Mouse (Mus musculus): Measurements from ENCODE around the gene Hmg20b.

The Hmg20b gene

DNA sequence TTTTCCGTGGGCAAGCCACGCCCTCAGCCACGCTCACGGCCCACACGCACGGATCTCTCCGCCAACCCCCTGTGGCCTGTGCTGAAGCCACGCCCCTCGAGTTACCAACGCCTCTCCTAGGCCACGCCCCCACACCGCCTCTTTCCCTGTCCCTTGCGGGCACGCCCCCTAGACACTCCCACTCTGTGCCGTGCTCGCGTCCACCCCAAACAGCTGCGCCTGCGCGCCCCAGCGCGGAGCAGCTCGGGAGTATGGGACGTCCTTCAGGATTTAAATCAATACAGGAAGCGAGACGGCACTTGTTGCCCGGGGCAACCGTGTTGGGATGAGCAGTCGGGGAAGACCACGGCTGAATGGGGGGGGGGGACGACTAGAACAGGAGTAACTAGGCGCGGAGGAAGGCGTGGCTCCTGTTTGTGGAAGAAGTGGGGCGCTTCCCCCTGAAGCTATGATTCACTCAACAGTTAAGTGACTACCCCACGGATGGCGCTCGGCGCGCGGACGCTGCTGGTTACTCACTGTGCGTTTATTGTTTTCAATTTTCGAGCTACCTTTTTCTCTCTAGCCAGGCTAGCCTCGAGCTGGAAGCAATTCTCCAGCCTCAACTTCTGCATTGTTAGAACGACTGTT is 28.4 kb upstream of the Hmg20b start:
- peak; percentile 100 for DNase-seq (ENCODE audit: low read depth, low spot score)

DNA sequence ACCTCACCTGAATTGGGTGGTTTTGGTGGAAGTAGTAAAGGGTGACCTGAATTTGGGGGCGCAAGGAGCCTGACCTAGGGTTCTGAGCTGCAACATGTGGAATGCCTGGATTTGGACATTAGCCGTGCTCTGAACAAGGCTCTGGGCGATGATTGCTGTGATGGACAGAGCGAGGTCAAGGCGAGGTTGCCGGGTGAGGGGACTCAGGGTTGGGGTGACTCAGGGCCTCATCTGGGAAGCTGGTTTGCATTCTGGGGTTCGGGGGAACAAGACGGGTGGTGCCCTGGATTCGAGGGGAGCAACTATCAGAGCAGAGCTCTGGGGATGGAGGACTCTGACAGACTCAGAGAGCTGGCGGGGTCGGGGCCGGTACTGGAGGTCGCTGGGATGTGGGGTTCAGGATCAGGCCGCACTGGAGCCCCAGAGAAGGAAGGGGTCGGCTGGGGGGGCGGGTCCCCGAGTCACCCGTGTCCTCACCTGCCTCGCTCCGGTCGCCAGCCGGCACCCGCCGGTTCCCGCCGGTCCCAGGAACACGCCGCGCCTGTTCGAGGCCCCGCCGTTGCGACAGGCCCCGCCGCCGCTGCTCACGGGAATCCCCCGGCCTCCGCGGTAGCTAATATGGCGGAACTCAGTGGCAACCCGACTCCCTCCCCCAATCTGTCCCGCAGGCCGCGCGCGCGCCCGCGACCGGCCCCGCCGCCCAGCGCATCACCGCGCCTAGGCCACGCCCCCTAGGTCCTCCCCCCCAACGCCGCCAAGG is 27.7 kb upstream of the Hmg20b start, which contains the start of gene Fzr1:
Fzr1 (minus strand) TSS at position 724 of the 760 bp plus-strand sequence.
- no peak for DNase-seq (ENCODE audit: low read depth, low spot score)

DNA sequence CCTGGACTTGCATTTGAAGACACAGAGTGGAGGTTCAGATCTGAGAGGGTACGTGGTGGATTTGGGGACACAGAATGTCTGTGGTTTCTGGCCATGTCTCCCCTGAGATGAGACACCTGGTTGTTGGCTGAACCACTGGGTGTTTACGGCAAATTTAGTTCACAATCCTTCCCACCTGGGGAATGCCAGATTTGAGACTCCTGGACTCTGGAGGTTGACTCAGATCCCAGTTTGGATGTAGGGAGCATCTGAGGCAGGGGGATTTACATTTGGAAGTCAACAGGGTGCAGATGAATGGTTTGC is 27.0 kb upstream of the Hmg20b start:
- no peak for DNase-seq (ENCODE audit: low read depth, low spot score)

DNA sequence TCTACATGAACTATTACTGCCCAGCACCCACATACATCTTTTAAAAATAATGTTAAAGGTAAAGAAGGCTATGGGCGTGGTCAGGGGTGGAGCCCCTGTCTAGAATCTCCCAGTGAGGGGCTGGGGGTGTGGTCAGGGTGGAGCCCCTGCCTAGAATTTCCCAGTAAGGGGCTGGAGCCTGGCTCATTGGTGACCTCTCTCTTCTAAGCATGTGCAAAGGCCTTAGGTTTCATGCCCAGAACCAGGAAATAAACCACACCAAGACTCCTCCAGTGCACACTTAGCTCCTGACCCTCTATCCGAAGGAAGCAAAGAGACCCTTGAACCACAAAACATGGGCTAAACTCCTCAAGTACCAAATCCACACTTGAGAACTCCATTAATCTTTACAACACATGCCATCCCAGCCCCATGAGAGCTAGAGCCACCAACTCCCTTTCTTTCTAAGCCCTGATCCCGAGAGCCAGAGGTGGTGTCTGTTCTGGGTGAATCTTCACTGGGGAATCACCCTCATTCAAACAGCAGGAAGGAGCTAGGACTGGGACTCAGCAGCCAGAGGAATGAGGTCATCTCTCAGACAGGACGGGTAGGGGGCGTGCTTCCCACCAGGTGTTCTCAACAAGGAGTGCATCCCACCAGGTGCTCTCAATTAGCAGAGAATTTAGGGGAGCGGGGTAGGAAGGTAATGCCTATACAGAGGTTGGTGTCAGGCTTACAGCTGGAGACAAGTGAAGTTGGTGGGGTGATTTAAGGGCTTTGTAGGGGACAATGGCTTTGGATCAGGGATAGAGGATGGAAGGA is 26.5 kb upstream of the Hmg20b start:
- peak; percentile 66 for DNase-seq (ENCODE audit: low read depth, low spot score)

DNA sequence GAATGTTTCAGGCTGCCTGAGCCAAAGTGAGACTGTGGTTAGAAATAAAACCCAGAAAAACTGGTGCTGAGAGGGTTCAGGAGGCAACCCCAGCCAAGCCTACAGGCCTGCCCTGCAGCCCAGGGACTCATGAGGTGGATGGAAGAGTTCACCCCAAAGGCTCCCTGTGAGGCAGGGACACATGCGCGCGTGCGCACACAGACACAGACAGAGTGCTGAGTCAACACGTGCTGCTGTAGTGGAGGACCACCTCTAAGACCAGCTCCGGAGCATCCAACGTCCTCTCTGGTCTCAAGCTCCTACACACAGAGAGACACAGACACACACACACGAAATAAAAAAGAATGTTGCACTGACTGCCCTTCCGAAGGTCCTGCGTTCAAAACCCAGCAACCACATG is 25.0 kb upstream of the Hmg20b start:
- no peak for DNase-seq (ENCODE audit: low read depth, low spot score)

DNA sequence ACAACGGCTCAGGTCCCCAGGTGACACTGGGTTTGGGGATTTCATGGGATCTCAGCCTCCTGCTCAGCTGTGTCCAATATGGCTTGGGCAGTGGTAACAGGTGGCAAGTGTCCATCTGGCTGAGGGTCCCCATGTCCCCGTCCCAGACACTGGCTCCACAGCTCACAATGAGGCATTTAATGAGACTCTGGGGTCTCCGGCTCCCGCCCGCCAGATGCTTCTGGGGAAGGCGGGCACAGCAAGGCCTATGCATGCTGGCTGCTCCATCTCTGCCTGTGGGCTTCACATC is 16.9 kb upstream of the Hmg20b start:
- no peak for DNase-seq (ENCODE audit: low read depth, low spot score)

DNA sequence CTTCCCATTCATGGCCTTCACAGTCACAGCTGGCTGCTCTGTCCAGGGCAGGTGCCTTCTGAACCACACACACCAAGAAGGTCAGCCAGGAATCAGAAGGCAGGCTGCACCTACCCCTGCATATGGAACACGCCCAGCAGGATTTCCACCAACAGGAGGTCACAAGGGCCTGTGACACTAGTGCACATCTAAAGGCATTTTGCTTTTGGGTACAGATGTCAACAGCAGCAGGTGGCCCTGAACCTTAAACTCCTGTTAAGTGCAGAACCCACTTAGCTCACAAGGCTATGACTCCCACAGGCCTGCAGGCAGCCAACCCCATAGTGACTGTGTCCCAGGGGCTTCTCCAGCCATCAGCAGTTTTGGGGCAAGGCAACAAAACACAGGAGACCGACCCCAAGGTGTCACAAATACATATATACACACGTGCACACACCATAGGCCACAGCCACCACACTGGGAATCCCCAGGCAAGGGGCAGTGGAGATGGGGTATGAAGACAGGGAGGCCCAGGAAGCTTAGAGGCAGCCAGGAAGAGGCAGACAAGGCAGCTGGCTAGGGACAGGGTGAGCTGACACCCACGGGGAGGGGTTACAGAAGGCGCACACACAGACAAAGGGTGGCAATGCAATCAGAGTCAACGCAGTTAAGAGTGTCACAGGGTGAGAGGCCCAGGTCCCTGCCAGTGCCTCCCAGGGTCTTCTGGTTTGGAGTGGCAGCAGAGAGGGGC is 16.4 kb upstream of the Hmg20b start:
- no peak for DNase-seq (ENCODE audit: low read depth, low spot score)

DNA sequence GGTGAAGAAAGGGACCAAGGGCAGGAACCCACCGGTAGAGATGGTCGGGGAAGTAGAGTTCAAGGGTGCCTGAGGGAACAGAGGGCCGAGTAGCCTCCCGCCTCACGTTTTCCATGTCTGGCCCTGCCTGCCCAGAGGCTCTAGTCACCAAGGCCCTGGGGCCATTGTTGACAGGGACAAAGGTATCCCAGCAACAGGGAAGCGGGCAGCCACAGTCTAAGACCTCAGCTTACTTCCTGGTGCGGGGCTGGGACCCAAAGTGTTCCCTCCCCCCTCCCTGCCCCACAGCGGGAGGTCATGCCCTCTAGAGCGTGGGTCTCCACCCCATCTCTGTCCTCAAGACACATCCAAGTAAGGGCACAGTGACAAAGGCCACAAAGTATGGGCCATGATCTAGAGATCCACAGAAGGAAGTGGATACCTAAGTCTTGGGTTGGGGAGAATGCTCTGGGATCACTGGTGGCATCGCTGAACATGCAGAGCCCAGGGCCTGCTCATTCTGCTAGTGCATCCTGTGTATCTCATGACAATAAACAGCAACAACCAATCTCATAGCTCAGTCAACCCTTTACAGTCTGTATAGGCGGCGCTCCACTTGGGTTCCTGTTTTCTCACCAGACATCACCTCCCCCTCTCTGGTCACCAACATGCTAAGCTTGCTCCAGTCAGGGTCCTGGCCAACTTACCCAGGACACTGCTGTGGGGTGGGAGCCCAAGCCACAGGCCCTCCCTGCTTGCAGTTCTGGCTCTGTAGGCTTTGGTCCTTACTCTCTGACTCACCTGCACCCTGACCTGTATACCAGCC is 15.6 kb upstream of the Hmg20b start, which contains the start of gene 4930404N11Rik:
4930404N11Rik (minus strand) TSS at position 145 of the 805 bp plus-strand sequence.
- peak; percentile 81 for DNase-seq (ENCODE audit: low read depth, low spot score)

DNA sequence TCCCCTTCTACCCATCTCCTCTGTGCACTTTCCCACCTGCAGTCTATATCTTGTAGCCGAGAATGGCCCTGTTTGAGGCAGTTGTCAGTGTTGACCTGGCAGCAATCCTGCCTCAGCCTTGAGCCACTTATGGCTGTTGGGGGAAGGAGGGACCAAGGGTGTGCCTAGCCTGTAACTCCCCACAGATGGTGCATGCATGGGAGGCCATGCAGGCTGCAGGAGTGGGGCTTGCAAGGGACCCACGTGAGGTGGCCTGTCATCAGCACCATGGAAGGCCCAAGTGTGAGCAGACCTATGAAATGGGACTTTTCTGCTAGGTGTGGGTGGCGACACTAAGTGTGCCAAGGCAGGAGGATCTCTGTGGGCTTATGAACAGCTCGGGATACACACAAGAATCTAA is 14.8 kb upstream of the Hmg20b start:
- DNase-seq (ENCODE audit: low read depth, low spot score), result no peak

DNA sequence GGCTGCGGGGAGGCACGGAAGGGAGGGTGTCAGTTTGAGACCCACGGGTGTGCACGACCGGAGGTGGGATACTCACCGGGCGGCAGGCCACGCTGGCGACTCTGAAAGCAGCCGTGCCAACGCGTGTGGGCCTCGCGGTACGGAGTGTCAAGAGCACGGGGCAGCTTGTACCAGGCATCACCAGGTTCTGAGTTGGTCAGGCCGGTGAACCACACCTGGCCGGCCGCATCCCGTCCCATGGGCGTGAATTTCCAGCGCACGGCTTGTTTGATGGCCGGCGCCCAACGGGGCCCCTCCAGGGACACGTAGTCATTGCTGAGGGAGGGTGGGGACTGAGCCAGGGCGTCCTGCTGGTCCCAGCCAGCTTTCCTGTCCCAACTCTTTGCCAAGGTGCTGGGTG is 14.4 kb upstream of the Hmg20b start:
- no peak for DNase-seq (ENCODE audit: low read depth, low spot score)

DNA sequence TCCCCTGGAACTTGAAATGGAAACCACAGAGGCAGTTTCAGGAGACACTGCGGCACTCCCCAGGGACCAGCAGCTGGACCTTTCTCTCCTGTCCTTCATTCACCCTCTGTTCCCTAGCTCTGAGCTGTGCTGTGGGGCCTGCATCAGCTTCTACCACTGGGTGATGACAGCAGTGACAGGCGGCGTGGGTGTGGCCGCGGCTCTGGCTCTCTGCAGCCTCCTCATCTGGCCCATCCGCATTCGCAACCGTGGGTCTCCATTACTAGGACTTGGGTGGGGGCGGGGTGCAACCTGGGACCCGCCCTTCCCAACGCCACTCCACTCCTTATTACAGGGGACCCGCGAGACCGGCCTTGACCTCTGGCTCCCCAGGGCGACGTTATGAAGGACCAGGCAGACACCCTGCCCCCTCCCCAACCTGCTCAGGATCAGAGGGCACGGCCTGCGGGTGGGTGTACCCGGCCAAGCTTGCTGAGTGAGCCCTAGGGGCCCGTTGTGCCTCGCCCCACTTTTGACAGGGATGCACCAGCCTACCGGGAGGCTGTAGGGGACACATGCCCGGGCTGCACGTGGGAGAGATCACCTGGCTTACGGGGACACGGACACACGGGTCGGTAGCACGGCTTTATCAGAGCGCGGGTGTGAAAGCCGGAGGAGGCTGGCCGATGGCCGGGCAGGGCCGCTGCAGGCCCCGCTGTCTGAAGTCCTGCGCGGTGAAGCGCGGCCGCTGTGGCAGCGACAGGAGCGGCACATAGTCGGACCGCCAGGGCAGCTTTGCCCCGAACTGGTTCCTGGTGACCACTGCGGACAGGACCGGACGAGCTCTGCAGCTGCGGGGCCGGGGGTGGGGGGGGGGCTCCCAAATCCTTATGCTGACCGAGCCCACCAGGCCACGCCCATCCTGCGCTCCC is 13.4 kb upstream of the Hmg20b start:
- no peak for DNase-seq (ENCODE audit: low read depth, low spot score)

DNA sequence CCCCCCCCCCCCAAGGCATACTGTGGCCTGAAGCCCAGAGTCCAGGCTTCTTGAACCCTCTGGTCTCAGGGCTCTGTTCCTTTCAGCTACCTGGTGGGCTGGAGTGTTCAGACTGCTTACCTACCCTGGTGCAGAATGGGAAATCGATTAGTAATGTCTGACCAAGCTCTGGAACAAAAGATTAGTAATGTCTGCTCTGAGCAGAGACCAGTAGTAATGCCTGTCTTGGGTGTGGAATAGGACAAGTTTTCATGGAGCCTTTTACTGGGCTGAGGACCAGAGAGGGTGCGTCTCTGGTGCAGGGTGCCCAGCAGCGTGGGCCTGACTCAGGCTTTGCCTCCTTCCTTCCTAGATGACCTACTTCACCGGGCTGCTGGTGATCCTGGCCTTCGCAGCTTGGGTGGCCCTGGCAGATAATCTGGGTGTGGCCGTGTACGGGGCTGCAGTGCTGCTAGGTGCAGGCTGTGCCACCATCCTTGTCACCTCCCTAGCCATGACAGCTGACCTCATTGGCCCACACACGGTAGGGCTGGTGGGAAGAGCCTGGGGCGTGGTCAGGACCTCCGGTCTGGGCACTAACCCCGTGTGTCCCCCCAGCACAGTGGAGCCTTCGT is 12.2 kb upstream of the Hmg20b start:
- peak; percentile 76 for DNase-seq (ENCODE audit: low read depth, low spot score)

DNA sequence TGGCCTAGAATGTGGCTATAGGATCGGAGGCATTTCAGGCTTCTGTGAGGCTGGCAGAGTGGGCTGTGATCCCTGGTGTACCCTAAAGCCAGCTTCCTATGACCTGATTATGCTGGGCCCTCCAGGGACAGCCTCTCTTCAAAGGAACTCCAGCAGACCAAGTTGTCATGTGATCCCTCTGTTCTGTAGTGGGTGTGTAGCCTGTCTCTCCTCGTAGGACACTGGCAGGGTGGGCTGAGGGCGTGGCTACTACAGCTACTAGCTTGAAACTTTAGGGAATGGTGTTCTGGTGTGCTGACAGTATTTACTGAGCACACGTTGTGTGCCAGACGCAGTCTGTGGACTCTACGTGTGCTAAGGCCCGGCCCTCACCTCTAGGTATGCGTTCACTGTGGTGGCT is 10.4 kb upstream of the Hmg20b start:
- no peak for DNase-seq (ENCODE audit: low read depth, low spot score)

DNA sequence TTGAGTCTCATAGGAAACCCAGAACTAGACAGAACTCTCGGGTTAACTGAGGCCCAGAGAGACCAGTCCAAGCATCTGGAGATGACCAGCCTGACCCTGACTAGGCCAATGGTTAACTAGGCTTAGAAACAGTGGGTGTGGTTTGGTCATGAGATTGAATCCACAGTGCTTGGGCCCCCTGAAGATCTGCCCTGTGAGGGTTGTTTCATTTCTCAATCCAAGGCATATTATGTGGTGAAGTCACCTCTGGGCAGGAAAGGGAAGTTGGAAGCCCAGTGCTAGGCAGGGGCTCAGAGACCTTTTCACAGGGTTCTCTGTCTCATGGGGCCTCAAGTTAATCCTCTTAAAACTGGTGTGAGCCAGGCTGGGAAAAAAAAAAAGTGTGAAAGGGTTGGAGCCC is 8.6 kb upstream of the Hmg20b start:
- DNase-seq (ENCODE audit: low read depth, low spot score), result no peak

DNA sequence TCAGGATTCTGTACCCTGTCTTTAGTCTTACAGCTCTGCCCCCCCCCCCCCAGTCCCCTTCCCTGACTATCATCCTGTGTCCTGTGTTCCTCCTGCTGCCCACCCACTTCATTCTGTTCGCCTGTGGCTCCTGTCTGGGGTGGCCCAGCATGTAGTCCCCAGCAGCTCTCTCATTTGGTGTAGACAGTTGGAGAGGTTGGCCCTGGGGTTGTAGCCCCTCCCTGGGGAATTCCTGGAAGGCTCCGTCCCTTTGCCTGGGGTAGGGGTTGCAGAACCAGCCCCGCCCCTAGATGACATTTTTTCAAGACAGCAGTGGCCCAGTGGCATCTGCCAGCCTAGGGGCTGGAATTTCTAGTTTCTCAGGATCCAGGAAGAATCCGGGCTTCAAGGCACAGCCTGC is 7.9 kb upstream of the Hmg20b start:
- no peak for DNase-seq (ENCODE audit: low read depth, low spot score)

DNA sequence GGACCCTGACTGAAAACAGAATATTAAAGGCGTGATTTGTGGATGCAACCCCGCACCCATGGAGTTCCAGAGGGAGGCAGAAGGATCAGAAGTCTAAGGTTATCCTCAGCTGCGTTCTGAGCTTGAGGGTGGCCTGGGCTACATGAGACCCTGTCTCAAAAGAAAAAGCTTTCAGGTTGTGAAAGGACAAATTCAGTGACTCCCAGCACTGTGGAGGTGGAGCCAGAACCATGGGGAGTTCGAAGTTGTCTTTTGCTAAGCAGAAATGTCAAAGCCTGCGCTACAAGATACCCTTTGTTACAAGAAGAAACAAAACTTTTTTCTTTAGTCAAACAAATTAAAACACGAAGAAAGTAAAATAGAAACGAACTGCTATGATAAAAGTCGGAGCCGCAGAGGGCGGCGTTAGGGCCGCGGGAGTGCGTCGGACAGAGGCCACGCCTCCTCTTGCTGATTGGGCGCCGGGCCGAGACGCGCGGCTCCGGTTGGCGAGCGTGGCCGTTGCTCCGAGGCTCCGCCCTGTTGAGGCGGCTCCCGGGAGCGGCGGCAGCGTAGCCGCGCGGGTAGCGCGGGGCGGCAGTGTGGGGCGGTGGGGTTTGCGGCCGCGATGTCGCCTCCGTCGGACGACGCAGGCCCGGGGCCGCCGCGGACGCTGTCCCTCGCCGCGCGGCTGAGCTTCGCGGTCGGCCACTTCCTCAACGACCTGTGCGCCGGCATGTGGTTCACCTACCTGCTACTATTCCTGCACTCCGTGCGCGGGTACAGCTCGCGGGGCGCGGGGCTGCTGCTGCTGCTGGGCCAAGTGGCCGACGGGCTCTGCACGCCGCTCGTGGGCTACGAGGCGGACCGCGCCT is 6.9 kb upstream of the Hmg20b start, which contains the start of gene Mfsd12:
Mfsd12 (plus strand) TSS at position 501 of the 854 bp plus-strand sequence.
- DNase-seq (ENCODE audit: low read depth, low spot score), result peak; percentile 81

DNA sequence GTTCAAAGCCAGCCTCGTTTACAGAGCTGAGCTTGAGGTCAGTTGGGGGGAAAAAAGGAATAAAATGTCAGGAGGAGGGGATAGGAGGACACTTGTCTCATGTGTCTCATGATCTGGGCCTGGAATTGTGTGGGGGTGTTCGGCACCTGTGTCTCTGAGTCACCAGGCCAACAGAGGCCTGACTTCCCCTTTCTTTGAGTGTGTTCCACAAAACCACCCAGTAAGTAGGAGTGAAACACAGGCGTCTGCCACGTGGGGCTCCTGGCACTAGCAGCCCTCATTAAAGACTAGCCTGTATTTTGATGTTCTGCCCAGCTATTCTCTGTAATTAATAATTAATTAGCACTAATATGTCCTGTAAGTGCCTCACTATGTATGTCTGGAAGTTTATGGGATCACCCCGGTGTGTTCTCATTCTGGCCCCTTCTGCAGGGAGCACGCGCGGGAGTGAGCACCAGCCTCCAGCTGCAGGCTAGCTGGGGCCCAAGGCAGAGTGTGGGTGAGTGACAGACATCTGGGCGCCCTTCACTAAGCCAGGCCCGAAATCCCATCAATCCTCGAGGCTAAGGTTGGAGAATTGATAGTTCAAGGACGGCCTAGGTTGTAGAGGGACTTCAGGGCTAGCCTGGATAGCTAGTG is 6.2 kb upstream of the Hmg20b start:
- DNase-seq (ENCODE audit: low read depth, low spot score), result no peak

DNA sequence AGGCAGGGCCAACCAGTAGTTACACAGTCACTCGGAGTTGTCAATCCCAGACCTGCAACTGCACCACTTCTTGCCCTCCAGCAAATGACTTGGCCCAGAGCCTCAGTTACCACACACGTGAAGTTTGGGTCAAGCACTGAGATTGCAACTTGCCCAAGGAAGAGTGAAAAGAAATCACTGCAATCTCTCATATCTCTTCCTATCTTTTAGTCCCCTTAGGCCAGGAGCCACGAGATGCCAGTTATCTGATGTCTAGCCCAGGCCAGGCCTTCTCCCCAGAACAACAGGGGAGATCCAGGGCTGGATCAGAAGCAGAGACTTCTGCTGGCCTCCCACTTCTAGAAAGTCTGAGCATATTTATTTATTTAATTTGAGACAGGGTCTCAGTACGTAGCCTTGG is 5.3 kb upstream of the Hmg20b start:
- DNase-seq (ENCODE audit: low read depth, low spot score), result no peak
